Mouse (Mus musculus) adrenal gland, adult 2 months (tissue): ENCODE results near the gene Nup210. TPM values are rescaled to one million over a fixed set of nuclear protein-coding genes. Genes with fewer than 3 reads are reported as not detected.
"Not testable (repeated sequence)": the region's sequence is repeated elsewhere in the genome, so short reads cannot be mapped to it uniquely, and the experiment has no call there.

Experiments
- DNase-seq: peaks from one replicate; pipeline ENCODE4 v3.0.0; 2021
- polyA plus RNA-seq: library from polyadenylated mRNA; depleted of rRNA; stranded (reverse); fragments of >200 nt; gene quantifications from 2 replicates; pipeline ENCODE4 v1.2.3, GENCODE M21; 2012
- total RNA-seq, 2 experiments: library from RNA; stranded (reverse); gene quantifications; 2 replicates each; pipeline ENCODE4 v1.2.3; 2021

The Nup210 gene
- total and polyA plus RNA-seq, 3 experiments: 4.1 to 6.7 (median 4.5) TPM

GRCm38 (mm10) chr6:91139846-91140245, 23.2 kb upstream of the Nup210 start:
- DNase-seq: peak; percentile 71

DNA sequence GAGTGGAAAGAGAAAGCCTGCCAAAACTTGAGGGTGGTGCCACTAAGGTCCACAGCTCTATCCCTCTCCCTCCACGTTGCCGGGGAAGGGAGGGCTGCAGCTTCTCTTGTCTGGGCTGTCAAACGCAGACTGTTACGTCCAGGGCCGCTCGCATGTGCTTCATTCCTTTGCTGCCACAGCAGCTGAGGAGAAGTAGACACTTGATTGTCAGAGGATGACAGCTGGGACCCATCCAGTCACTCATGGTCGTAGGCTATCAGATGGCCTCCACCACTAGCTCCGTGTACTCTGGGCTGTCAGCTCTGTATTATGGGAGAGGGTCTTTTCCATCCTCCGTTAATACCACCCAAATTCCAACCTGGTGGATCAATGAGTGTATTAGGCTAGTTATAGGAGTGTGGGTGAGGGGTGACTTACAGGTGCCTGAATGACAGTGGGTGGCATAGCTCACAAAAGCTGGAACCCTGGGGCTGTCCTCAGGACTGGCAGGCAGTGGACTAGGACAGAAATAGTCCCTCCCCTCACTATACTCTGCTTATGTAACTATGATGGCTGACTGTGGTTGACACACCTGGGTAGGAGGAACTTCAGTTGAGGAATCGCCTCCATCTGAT, 20.8 kb upstream of the Nup210 start:
- no peak for DNase-seq

GRCm38 (mm10) chr6:91130856-91131255, 14.2 kb upstream of the Nup210 start:
- no peak for DNase-seq

DNA sequence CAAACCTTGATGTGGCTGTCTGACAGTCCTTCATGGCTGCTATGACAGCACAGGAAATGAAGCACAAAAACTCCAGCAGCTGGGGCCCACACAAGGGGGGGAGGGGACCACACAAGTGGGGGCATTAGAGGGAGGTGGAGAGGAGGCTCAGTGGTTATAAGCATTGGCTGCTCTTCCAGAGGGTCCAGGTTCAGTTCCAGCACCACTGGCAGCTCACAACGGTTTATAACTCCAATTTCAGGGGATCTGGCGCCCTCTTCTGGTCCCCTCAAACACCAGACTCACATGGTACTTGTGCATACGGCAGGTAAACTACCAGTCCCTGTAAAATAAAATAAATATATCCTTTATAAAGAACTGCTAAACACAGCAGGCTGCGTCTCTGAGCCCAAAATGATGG, 12.4 kb upstream of the Nup210 start:
- DNase-seq: no peak

DNA sequence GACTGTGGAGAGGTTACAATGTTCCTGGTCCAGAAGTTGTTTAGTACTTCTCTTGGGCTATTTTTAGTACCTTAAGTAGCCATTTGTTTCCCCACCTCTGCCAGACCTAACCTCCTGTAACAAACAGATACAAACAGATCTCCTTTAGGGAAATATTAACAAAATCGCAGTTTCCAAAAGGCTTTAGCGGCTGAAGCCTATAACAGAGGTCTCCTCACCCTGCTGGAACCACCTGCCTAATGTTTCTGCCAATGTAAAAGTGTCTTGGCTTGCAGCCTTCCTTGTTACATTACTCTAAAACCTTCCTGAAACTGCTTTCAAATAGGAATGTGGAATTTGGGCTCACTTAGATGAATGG, 8.6 kb upstream of the Nup210 start:
- DNase-seq: no peak

- DNase-seq: no peak
Observed at GRCm38 (mm10) chr6:91124286-91125227, 7.9 kb upstream of the Nup210 start.

DNA sequence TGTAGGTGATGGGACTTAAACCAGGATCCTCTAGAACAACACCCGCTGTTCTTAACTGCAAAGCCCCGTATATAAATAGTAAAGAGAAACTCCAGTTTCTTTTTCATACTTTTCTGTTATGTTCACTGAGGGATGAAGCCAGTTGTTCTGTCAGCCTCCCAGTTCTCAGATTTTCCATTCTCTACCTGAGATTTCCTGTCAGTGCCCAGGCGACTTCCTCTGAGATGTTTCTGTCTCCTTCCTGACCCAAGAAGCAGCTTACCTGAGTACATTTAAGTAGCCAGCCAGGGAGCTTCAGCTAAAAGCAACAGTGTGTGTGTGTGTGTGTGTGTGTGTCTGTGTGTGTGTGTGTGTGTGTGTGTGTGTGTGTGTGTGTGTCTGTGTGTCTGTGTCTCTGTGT, 6.8 kb upstream of the Nup210 start:
- DNase-seq: no peak

GRCm38 (mm10) chr6:91121089-91121488, 4.5 kb upstream of the Nup210 start:
- DNase-seq: not testable (repeated sequence)

DNA sequence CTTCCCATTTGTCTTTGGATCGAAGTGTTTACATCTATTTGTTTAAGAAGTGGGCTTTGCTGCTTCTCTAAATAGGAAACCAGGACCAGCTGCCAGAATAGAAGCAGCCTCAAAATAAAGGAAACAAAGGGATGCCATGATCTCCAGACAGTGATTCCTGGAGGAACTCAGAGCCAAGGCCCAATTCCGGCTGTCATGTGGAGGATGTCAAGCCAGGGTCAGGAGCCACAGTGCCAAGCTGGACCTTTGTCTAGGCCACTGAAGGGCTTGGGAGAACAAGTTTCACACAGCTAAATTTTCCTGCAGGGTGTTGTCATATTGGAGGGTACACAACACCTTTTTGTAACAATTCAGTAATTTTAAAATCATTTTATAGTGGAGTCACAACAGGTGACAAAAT, 3.6 kb upstream of the Nup210 start:
- peak; percentile 24 for DNase-seq

- no peak for DNase-seq
Observed at GRCm38 (mm10) chr6:91118526-91118925, 1.9 kb upstream of the Nup210 start.

GRCm38 (mm10) chr6:91117149-91117548, 520 bp upstream of the Nup210 start:
- DNase-seq: no peak

DNA sequence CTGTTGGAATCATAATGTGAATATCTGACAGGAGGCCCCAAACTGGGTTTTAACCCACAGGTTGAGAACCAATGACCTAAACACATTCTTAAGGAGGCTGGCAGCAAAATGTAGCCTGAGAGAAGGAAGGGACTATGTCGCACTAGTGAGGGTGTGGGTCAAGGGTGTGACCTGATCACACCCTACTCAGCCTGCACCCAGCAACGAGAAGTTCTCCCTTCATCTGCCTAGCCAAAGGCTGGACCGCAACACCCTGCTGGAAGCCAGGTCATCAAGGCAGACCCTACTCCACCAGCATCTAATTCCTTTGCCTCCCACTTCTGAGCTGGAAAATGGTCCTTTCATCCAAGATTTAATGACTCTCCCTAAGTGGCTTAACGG, 776 bp downstream of the Nup210 start:
- DNase-seq: no peak

DNA sequence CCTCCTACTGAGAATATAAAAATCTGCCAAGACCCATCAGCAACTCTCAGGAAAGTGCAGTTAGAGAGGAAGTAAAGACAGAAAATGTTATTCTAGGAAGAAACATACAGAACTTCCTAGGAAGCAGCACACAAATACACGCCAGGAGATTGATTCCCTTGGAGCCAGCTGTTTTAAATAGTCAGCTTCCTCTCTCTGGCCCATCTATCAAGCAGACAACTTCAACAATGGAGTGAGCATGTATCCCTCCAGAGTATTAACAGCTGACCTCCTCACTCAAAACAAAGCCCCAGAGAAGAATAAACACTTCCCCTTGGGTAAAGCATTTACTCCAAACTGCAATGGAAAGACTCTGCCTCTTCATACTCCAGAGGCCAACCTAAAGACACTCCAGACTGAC, 1.5 kb downstream of the Nup210 start:
- DNase-seq: no peak

DNA sequence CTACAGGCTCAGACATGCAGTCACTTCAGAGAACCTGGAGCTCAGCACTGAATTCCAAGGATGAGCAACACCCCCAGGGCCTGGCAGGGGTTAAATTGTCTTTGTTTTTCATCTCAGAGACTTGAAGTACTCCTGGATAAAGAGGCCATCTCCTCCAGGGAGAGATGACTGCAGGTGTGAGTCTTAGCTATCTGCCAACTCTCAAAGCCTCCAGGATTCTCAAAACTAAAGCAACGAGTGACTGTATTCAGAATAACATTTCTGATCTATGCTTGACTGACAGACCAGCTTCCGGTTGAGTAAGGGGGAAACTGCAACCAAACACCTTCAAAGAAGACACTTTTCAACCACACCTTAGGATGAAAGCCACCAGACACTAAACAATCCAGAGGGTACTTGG, 1.9 kb downstream of the Nup210 start:
- DNase-seq: no peak

- no peak for DNase-seq
Observed at GRCm38 (mm10) chr6:91111954-91112252, 4.7 kb downstream of the Nup210 start.

DNA sequence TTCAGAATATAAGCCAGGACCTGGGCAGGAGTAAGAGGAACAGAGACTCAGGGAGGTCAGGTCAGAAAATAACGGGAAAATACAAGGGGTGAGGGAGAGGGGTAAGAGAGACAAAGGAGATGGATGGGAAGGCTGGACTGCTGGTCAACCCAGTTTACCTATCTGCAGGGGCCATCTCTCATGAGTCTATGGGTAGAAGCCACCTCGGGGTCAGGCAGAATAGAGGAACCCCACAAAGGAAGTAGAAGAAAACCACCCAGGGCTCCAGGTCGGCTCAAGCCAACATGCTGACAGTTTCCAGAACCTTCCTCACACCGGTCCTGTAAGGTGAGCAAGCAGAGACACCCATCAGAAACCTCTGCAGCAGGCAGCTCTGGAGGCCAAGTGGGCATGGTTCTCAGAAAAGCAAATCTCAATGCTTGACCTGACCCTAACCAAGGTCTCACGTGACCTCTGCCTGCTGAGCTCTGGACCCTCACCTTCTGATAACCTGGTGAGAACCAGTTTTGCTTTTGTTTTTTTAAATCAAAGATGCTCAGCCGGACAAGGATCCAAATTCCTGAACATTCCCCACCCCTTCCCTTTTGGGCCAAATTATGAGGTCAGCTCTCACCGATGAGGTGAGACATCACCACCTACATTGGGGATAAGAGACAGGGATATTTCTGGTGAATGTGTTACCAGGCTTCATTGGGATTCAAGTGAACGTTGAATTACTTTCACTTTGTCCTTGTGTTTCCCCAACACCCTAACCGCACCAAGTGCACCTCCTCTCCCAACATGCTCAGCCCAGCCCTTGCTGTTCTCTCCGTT, 5.3 kb downstream of the Nup210 start:
- no peak for DNase-seq

GRCm38 (mm10) chr6:91110323-91111020, 6.2 kb downstream of the Nup210 start:
- DNase-seq: no peak

GRCm38 (mm10) chr6:91109489-91109888, 7.1 kb downstream of the Nup210 start:
- DNase-seq: no peak

DNA sequence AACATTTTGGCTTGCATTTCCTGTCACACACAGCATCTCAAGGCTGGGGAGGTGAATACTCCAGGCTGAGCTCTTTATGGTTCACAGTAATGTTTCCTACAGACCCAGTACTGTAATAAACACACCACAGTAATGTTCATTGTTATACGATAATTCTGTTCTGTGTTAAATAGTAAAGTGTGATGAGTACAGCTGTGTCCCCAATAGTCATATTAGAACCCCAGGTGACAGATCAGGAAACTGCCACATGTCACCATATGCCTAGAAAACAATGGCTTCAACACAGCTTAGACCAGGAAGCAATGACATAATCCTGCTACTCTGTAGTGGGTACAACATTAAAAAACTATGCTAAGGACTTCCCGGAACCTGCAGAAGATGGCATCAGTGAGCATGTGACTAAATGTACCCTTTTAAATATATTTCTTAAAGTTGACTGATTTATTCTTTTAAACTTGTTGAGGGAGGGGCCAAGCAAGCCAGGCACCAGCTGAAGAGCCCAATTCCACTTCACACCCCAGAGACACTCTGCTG, 7.6 kb downstream of the Nup210 start:
- DNase-seq: no peak

GRCm38 (mm10) chr6:91108301-91108916, 8.2 kb downstream of the Nup210 start:
- no peak for DNase-seq

- no peak for DNase-seq
Observed at GRCm38 (mm10) chr6:91105400-91106129, 11.1 kb downstream of the Nup210 start.
